Mouse (Mus musculus) forebrain, postnatal 0 days (tissue): ENCODE results near the gene Bbs7. TPM values are rescaled to one million over a fixed set of nuclear protein-coding genes. Genes with fewer than 3 reads are reported as not detected.
A peak's percentile ranks its signal among the peaks of the same experiment; 100 is the strongest.
"Not testable (repeated sequence)": the region's sequence is repeated elsewhere in the genome, so short reads cannot be mapped to it uniquely, and the experiment has no call there.

ENCODE experiments used
- ATAC-seq: fragments of 200-750 bp; cut with Nextera tagmentation; 2 replicates; pipeline ENCODE4 v1.8.0; 2017; ENCODE audit warnings: mild to moderate bottlenecking, moderate library complexity
- DNase-seq: peaks from one replicate; pipeline ENCODE4 v3.0.0-alpha.2; 2015
- H3K27ac ChIP-seq: fragments of 300-500 bp; sonication (generic); 2 replicates; pipeline ENCODE4 v1.5.1; 2014; ENCODE audit warnings: low read depth, mild to moderate bottlenecking, antibody characterized with exemption, low read length, moderate library complexity, mixed read lengths
- H3K27me3 ChIP-seq: fragments of 300-500 bp; sonication (generic); 2 replicates; pipeline ENCODE4 v1.6.1; 2014; ENCODE audit warnings: mild to moderate bottlenecking, low read length, mixed read lengths; ENCODE audit not compliant: insufficient read depth
- H3K36me3 ChIP-seq: fragments of 300-500 bp; sonication (generic); 2 replicates; pipeline ENCODE4 v1.6.1; 2014; ENCODE audit warnings: mild to moderate bottlenecking, moderate library complexity; ENCODE audit not compliant: insufficient read depth
- H3K4me1 ChIP-seq: fragments of 300-500 bp; sonication (generic); 2 replicates; pipeline ENCODE4 v1.6.1; 2014; ENCODE audit warnings: antibody characterized with exemption; ENCODE audit not compliant: insufficient read depth
- H3K4me2 ChIP-seq: fragments of 300-500 bp; sonication (generic); 2 replicates; pipeline ENCODE4 v1.6.1; 2014; ENCODE audit warnings: low read depth, mild to moderate bottlenecking, moderate library complexity
- H3K4me3 ChIP-seq: fragments of 300-500 bp; sonication (generic); 2 replicates; pipeline ENCODE4 v1.5.1; 2014; ENCODE audit warnings: low read depth, low read length, mixed read lengths
- H3K9ac ChIP-seq: fragments of 300-500 bp; sonication (generic); 2 replicates; pipeline ENCODE4 v1.6.1; 2014; ENCODE audit warnings: mild to moderate bottlenecking
- H3K9me3 ChIP-seq: fragments of 300-500 bp; sonication (generic); 2 replicates; pipeline ENCODE4 v1.6.1; 2016; ENCODE audit warnings: low read length
- CTCF ChIP-seq: sonication (generic); IDR thresholded peaks from 2 replicates; pipeline ENCODE4 v1.5.1; 2016; ENCODE audit warnings: antibody characterized with exemption, control low read depth, low read depth
- WGBS: fragments of 180-500 bp; shearing (Covaris S2); extraction: QIAGEN DNeasy Blood & Tissue Kit; methylation state at CpG from one replicate; pipeline ENCODE4 v1.1.7; 2014; 5-methylcytosine and 5-hydroxymethylcytosine counted together
- polyA plus RNA-seq: library from polyadenylated mRNA; unstranded; fragments of >200 nt; fragmentation: Nextera tagmentation; extraction: Ambion mirVana; gene quantifications from 2 replicates; pipeline ENCODE4 v1.2.1, GENCODE M21; 2015
- total RNA-seq: library from RNA; depleted of rRNA; stranded (reverse); fragments of >200 nt; gene quantifications from 2 replicates; pipeline ENCODE4 v1.2.3, GENCODE M21; 2014; rRNA removed

The Bbs7 gene
- 15.1 and 15.5 TPM in 2 replicates for total RNA-seq
- 13.4 and 14.9 TPM in 2 replicates for polyA plus RNA-seq

- H3K4me1 ChIP-seq: peaks cover 4% of the 10 kb centered on the region; the same call in 1 of the 2 replicates
- H3K9me3 ChIP-seq: no peaks in the 10 kb centered on the region
- TF ChIP-seq CTCF: peak; percentile 17; the same call in 1 of the 2 replicates
- H3K27me3 ChIP-seq: no peaks in the 10 kb centered on the region
- H3K9ac ChIP-seq: peak within 1 kb of the TSS; percentile 65
- DNase-seq (peak; percentile 97), ATAC-seq (peak; percentile 100)
- peak within 1 kb of the TSS; percentile 68 for H3K4me3 ChIP-seq
- H3K36me3 ChIP-seq: peaks cover 10% of the 10 kb centered on the region; the same call in 1 of the 2 replicates
- H3K4me2 ChIP-seq: peak within 1 kb of the TSS; percentile 55
- 2% methylated on average over 38 of the region's 38 CpGs for WGBS
- H3K27ac ChIP-seq: peak within 1 kb of the TSS; percentile 60
Observed at GRCm38 (mm10) chr3:36613202-36613907, at the start of gene Bbs7. Gene Bbs7 (minus strand): TSS chr3:36613477.

GRCm38 (mm10) chr3:36645245-36645559 is 31.9 kb upstream of the Bbs7 start:
- H3K27me3 ChIP-seq, H3K36me3 ChIP-seq, H3K4me1 ChIP-seq, ATAC-seq, H3K9me3 ChIP-seq, H3K9ac ChIP-seq, H3K4me3 ChIP-seq, DNase-seq, H3K27ac ChIP-seq, H3K4me2 ChIP-seq: not testable (repeated sequence)

- Histone ChIP-seq H3K4me2 (no peak overlapping the region), H3K36me3 (no peaks in the 10 kb centered on the region), H3K9me3 (no peaks in the 10 kb centered on the region), H3K9ac (no peak overlapping the region), H3K27ac (no peak overlapping the region), H3K4me3 (no peak overlapping the region), H3K4me1 (no peaks in the 10 kb centered on the region), H3K27me3 (no peaks in the 10 kb centered on the region)
- ATAC-seq (no peak), DNase-seq (no peak)
- no peak for TF ChIP-seq CTCF
- WGBS: 77% methylated on average over 3 of the region's 3 CpGs
Observed at GRCm38 (mm10) chr3:36644554-36645244, 31.4 kb upstream of the Bbs7 start.

- no peaks in the 10 kb centered on the region for H3K36me3 ChIP-seq
- DNase-seq (no peak), ATAC-seq (no peak)
- no peak overlapping the region for H3K4me3 ChIP-seq
- WGBS: 81% methylated on average over 3 of the region's 3 CpGs
- H3K4me1 ChIP-seq: no peaks in the 10 kb centered on the region
- no peak overlapping the region for H3K4me2 ChIP-seq
- no peak overlapping the region for H3K9ac ChIP-seq
- H3K9me3 ChIP-seq: no peaks in the 10 kb centered on the region
- H3K27me3 ChIP-seq: no peaks in the 10 kb centered on the region
- H3K27ac ChIP-seq: no peak overlapping the region
- no peak for TF ChIP-seq CTCF
Observed at GRCm38 (mm10) chr3:36643354-36643753, 30.1 kb upstream of the Bbs7 start.

GRCm38 (mm10) chr3:36642736-36643135 is 29.5 kb upstream of the Bbs7 start:
- DNase-seq (no peak), ATAC-seq (no peak)
- Histone ChIP-seq H3K4me1 (no peaks in the 10 kb centered on the region), H3K4me3 (no peak overlapping the region), H3K9me3 (no peaks in the 10 kb centered on the region), H3K27ac (no peak overlapping the region), H3K36me3 (no peaks in the 10 kb centered on the region), H3K4me2 (no peak overlapping the region), H3K9ac (no peak overlapping the region), H3K27me3 (no peaks in the 10 kb centered on the region)
- WGBS: 74% methylated on average over 13 of the region's 13 CpGs
- no peak for TF ChIP-seq CTCF

- no peaks in the 10 kb centered on the region for H3K36me3 ChIP-seq
- no peaks in the 10 kb centered on the region for H3K9me3 ChIP-seq
- DNase-seq (no peak), ATAC-seq (no peak)
- no peaks in the 10 kb centered on the region for H3K4me1 ChIP-seq
- H3K9ac ChIP-seq: no peak overlapping the region
- H3K27ac ChIP-seq: no peak overlapping the region
- peak; percentile 38 for TF ChIP-seq CTCF
- no peak overlapping the region for H3K4me3 ChIP-seq
- 70% methylated on average over 2 of the region's 2 CpGs for WGBS
- no peaks in the 10 kb centered on the region for H3K27me3 ChIP-seq
- H3K4me2 ChIP-seq: no peak overlapping the region
Observed at GRCm38 (mm10) chr3:36640787-36641186, 27.5 kb upstream of the Bbs7 start.

- Histone ChIP-seq H3K9me3 (no peaks in the 10 kb centered on the region), H3K36me3 (no peaks in the 10 kb centered on the region), H3K4me2 (no peak overlapping the region), H3K9ac (no peak overlapping the region), H3K4me1 (no peaks in the 10 kb centered on the region), H3K27me3 (no peaks in the 10 kb centered on the region), H3K4me3 (no peak overlapping the region), H3K27ac (no peak overlapping the region)
- ATAC-seq (peak; percentile 93), DNase-seq (peak; percentile 68)
- TF ChIP-seq CTCF: peak; percentile 90
- WGBS: 18% methylated on average over 4 of the region's 4 CpGs
Observed at GRCm38 (mm10) chr3:36635449-36635848, 22.2 kb upstream of the Bbs7 start.
